Mouse (Mus musculus): ENCODE data around the gene Gm20431. TPM values are rescaled to one million over a fixed set of nuclear protein-coding genes. Genes with fewer than 3 reads are reported as not detected.

The Gm20431 gene
- polyA plus RNA-seq, 1 experiment from 2014 or later: 11.5 TPM

- DNase-seq (peak; percentile 71), ATAC-seq (ENCODE audit: low FRiP score, low TSS enrichment) (peak; percentile 20; the same call in 1 of the 2 replicates)
- 17% methylated on average over 13 of the region's 13 CpGs for WGBS
- Histone ChIP-seq H3K36me3 (ENCODE audit: control insufficient read depth, insufficient read depth, low read length) (no peaks in the 10 kb centered on the region), H3K4me3 (replicated peaks; ENCODE audit: low read depth, low read length) (no peak overlapping the region), H3K9ac (replicated peaks; ENCODE audit: low read length) (no peak overlapping the region), H3K27ac (replicated peaks; ENCODE audit: low read depth, low read length) (no peak overlapping the region), H3K4me2 (ENCODE audit: low read length) (no peak overlapping the region), H3K9me3 (ENCODE audit: control insufficient read depth, low read length) (no peaks in the 10 kb centered on the region), H3K4me1 (ENCODE audit: control insufficient read depth, insufficient read depth, low read length) (0 out of 2 replicates have a peak, but pooled peaks cover 2% of the 10 kb centered on the region), H3K27me3 (ENCODE audit: control insufficient read depth, insufficient read depth, low read length) (no peaks in the 10 kb centered on the region)
These were observed 11.0 kb upstream of the Gm20431 start for GRCm38 (mm10) chr2:167672212-167672685.

- 86% methylated on average over 5 of the region's 5 CpGs for WGBS
These were observed 9.9 kb upstream of the Gm20431 start for GRCm38 (mm10) chr2:167671101-167671633.

GRCm38 (mm10) chr2:167669398-167669797 is 8.1 kb upstream of the Gm20431 start:
- no peak for ATAC-seq (ENCODE audit: low FRiP score, low TSS enrichment)

More at GRCm38 (mm10) chr2:167671101-167671633, 9.9 kb upstream of the Gm20431 start:
- no peaks in the 10 kb centered on the region for H3K9me3 ChIP-seq (ENCODE audit: control insufficient read depth, low read length)
- H3K27ac ChIP-seq (replicated peaks; ENCODE audit: low read depth, low read length): no peak overlapping the region
- DNase-seq (no peak), ATAC-seq (ENCODE audit: low FRiP score, low TSS enrichment) (no peak)
- no peaks in the 10 kb centered on the region for H3K36me3 ChIP-seq (ENCODE audit: control insufficient read depth, insufficient read depth, low read length)
- no peak overlapping the region for H3K9ac ChIP-seq (replicated peaks; ENCODE audit: low read length)
- H3K4me3 ChIP-seq (replicated peaks; ENCODE audit: low read depth, low read length): no peak overlapping the region
- no peaks in the 10 kb centered on the region for H3K27me3 ChIP-seq (ENCODE audit: control insufficient read depth, insufficient read depth, low read length)
- no peak overlapping the region for H3K4me2 ChIP-seq (ENCODE audit: low read length)
- H3K4me1 ChIP-seq (ENCODE audit: control insufficient read depth, insufficient read depth, low read length): 0 out of 2 replicates have a peak, but pooled peaks cover 2% of the 10 kb centered on the region

GRCm38 (mm10) chr2:167668426-167668825 is 7.1 kb upstream of the Gm20431 start:
- Histone ChIP-seq H3K4me2 (ENCODE audit: low read length) (no peak overlapping the region), H3K36me3 (ENCODE audit: control insufficient read depth, insufficient read depth, low read length) (no peaks in the 10 kb centered on the region), H3K9me3 (ENCODE audit: control insufficient read depth, low read length) (no peaks in the 10 kb centered on the region), H3K4me3 (replicated peaks; ENCODE audit: low read depth, low read length) (no peak overlapping the region), H3K4me1 (ENCODE audit: control insufficient read depth, insufficient read depth, low read length) (0 out of 2 replicates have a peak, but pooled peaks cover 2% of the 10 kb centered on the region), H3K27me3 (ENCODE audit: control insufficient read depth, insufficient read depth, low read length) (no peaks in the 10 kb centered on the region), H3K9ac (replicated peaks; ENCODE audit: low read length) (no peak overlapping the region), H3K27ac (replicated peaks; ENCODE audit: low read depth, low read length) (no peak overlapping the region)
- WGBS: 89% methylated on average over 5 of the region's 5 CpGs
- ATAC-seq (ENCODE audit: low FRiP score, low TSS enrichment) (no peak), DNase-seq (no peak)

More at GRCm38 (mm10) chr2:167669398-167669797, 8.1 kb upstream of the Gm20431 start:
- H3K36me3 ChIP-seq (ENCODE audit: control insufficient read depth, insufficient read depth, low read length): no peaks in the 10 kb centered on the region
- WGBS: 78% methylated on average over 4 of the region's 4 CpGs
- no peak for DNase-seq
- H3K9me3 ChIP-seq (ENCODE audit: control insufficient read depth, low read length): no peaks in the 10 kb centered on the region
- H3K27me3 ChIP-seq (ENCODE audit: control insufficient read depth, insufficient read depth, low read length): no peaks in the 10 kb centered on the region
- no peak overlapping the region for H3K4me3 ChIP-seq (replicated peaks; ENCODE audit: low read depth, low read length)
- H3K4me2 ChIP-seq (ENCODE audit: low read length): no peak overlapping the region
- H3K4me1 ChIP-seq (ENCODE audit: control insufficient read depth, insufficient read depth, low read length): 0 out of 2 replicates have a peak, but pooled peaks cover 2% of the 10 kb centered on the region
- no peak overlapping the region for H3K27ac ChIP-seq (replicated peaks; ENCODE audit: low read depth, low read length)
- H3K9ac ChIP-seq (replicated peaks; ENCODE audit: low read length): no peak overlapping the region

DNA sequence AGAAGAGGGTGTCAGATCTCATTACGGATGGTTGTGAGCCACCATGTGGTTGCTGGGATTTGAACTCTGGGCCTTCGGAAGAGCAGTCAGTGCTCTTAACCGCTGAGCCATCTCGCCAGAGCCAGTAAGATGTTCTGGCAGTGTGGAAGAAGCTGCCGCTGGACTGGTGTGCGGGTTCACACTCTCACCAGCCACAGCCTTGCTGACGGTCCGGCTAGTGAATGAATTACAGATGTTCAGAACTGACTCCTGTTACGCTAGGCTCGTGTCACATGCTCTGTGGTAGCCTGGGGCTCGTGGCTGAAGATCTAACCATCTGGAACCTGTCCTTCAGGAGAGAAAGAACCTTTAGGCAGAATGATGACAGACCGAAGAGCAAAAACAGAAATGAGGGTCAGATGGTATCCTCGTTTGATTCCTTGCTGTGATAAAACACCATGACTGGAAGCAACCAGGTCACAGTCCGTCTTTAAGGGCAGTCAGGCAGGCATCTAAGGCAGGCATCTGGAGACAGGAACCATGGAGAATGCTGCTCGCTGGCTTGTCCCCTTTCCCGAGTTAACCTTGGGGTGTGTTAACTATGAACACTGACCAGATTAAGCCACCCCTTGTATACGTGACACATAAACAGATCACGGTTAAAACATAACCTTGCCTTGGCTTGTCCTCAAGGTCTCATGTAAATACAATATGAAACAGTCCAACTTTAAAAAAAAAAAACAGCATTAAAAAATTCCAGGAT is 4.8 kb upstream of the Gm20431 start:
- H3K4me3 ChIP-seq (replicated peaks; ENCODE audit: low read depth, low read length): no peak overlapping the region
- no peak overlapping the region for H3K9ac ChIP-seq (replicated peaks; ENCODE audit: low read length)
- H3K36me3 ChIP-seq (ENCODE audit: control insufficient read depth, insufficient read depth, low read length): no peaks in the 10 kb centered on the region
- 86% methylated on average over 18 of the region's 18 CpGs for WGBS
- no peaks in the 10 kb centered on the region for H3K4me1 ChIP-seq (ENCODE audit: control insufficient read depth, insufficient read depth, low read length)
- H3K27me3 ChIP-seq (ENCODE audit: control insufficient read depth, insufficient read depth, low read length): peaks cover 4% of the 10 kb centered on the region; the same call in 1 of the 2 replicates
- ATAC-seq (ENCODE audit: low FRiP score, low TSS enrichment) (no peak), DNase-seq (no peak)
- no peaks in the 10 kb centered on the region for H3K9me3 ChIP-seq (ENCODE audit: control insufficient read depth, low read length)
- H3K4me2 ChIP-seq (ENCODE audit: low read length): no peak overlapping the region
- no peak overlapping the region for H3K27ac ChIP-seq (replicated peaks; ENCODE audit: low read depth, low read length)

- no peaks in the 10 kb centered on the region for H3K9me3 ChIP-seq (ENCODE audit: control insufficient read depth, low read length)
- H3K4me3 ChIP-seq (replicated peaks; ENCODE audit: low read depth, low read length): no peak overlapping the region
- no peak for ATAC-seq (ENCODE audit: low FRiP score, low TSS enrichment)
- H3K4me2 ChIP-seq (ENCODE audit: low read length): no peak overlapping the region
- H3K4me1 ChIP-seq (ENCODE audit: control insufficient read depth, insufficient read depth, low read length): peaks cover 15% of the 10 kb centered on the region
- WGBS: 52% methylated on average over 6 of the region's 6 CpGs
- peaks cover 4% of the 10 kb centered on the region; the same call in 1 of the 2 replicates for H3K27me3 ChIP-seq (ENCODE audit: control insufficient read depth, insufficient read depth, low read length)
- H3K36me3 ChIP-seq (ENCODE audit: control insufficient read depth, insufficient read depth, low read length): no peaks in the 10 kb centered on the region
- no peak overlapping the region for H3K27ac ChIP-seq (replicated peaks; ENCODE audit: low read depth, low read length)
- H3K9ac ChIP-seq (replicated peaks; ENCODE audit: low read length): no peak overlapping the region
- no peak for DNase-seq
These were observed 1.4 kb upstream of the Gm20431 start for GRCm38 (mm10) chr2:167662713-167663112.

DNA sequence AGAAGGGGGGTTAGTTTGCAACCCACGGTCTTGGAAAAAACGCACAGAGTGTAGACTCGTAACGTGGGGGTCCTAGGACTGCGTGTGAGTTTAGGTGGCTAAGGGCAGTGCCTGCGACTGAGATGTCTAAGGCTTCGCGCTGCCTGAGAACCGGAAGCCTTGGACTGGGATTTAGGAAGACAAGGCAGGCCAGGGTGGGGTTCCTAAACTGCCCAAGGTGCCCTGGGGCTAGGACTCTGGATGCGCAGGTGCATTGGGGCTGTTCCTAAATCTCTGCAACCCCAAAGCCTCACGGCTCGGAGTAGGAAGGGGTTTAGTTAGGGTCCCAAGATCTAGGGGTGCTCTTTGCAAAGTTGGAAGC is 705 bp downstream of the Gm20431 start:
- Histone ChIP-seq H3K36me3 (ENCODE audit: control insufficient read depth, insufficient read depth, low read length) (no peaks in the 10 kb centered on the region), H3K4me3 (replicated peaks; ENCODE audit: low read depth, low read length) (peak overlapping the region; percentile 76), H3K27ac (replicated peaks; ENCODE audit: low read depth, low read length) (no peak overlapping the region), H3K9me3 (ENCODE audit: control insufficient read depth, low read length) (no peaks in the 10 kb centered on the region), H3K27me3 (ENCODE audit: control insufficient read depth, insufficient read depth, low read length) (peaks cover 4% of the 10 kb centered on the region; the same call in 1 of the 2 replicates), H3K9ac (replicated peaks; ENCODE audit: low read length) (peak overlapping the region; percentile 82), H3K4me1 (ENCODE audit: control insufficient read depth, insufficient read depth, low read length) (peaks cover 15% of the 10 kb centered on the region), H3K4me2 (ENCODE audit: low read length) (peak overlapping the region; percentile 94)
- peak; percentile 59 for DNase-seq
- 0 out of 2 replicates have a peak, but pooled peaks have one; percentile 1 for ATAC-seq (ENCODE audit: low FRiP score, low TSS enrichment)
- 1% methylated on average over 12 of the region's 12 CpGs for WGBS

DNA sequence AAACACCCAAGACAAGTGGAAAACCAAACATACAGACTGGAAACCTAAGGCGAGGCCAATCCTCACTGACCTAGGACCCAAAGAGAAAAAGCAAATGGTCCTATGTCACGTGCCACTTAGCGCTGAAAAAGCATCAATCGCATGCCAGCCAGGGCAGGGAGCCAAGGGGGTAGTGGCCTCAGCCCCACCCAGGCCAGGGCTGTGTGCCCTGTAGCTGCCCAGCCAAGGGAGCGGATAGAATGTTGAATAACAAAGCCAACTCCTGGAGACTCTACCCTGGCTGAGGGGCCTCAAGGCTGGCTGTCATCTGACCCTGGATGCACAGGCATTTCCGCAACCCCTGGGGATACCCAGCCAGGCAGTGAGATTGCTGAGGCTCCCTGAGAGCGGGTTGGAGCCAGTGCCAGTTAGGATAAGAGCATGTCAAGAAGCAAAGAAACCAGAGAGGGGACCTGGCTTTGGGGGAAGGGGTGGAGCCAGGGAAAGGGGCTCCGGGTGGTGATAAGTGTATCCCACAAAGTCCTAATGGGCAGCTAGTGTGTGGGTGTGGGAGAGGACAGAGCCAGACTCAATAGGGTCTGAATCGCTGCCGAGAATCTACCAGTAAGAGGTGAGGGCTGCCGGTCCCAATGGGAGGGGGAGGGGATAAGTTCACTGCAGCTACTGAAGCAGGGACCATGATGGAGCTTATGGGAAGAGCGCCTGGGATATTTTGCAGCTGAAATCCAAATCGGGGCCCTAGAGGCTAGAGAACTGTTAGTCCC is 1.3 kb downstream of the Gm20431 start:
- ATAC-seq (ENCODE audit: low FRiP score, low TSS enrichment) (no peak), DNase-seq (peak; percentile 17)
- Histone ChIP-seq H3K4me1 (ENCODE audit: control insufficient read depth, insufficient read depth, low read length) (peaks cover 15% of the 10 kb centered on the region), H3K9ac (replicated peaks; ENCODE audit: low read length) (peak overlapping the region; percentile 82; the same call in 1 of the 2 replicates), H3K4me3 (replicated peaks; ENCODE audit: low read depth, low read length) (peak overlapping the region; percentile 76), H3K27me3 (ENCODE audit: control insufficient read depth, insufficient read depth, low read length) (peaks cover 4% of the 10 kb centered on the region; the same call in 1 of the 2 replicates), H3K4me2 (ENCODE audit: low read length) (peak overlapping the region; percentile 94), H3K27ac (replicated peaks; ENCODE audit: low read depth, low read length) (no peak overlapping the region), H3K36me3 (ENCODE audit: control insufficient read depth, insufficient read depth, low read length) (no peaks in the 10 kb centered on the region), H3K9me3 (ENCODE audit: control insufficient read depth, low read length) (no peaks in the 10 kb centered on the region)
- 27% methylated on average over 13 of the region's 13 CpGs for WGBS
